10 mouse cellular contexts compared by ENCODE assay signal in genomic region chr16:4472687-4473086, GRCm38 (mm10). TPM values are rescaled to one million over a fixed set of nuclear protein-coding genes. Genes with fewer than 3 reads are reported as not detected.
A peak's percentile ranks its signal among the peaks of the same experiment; 100 is the strongest.
DNase-seq lines count a peak whose midpoint lies in the region; ATAC-seq lines count a peak whose summit lies in the region.
"Had no signal": no experiment of that assay in that cellular context is flagged by ENCODE, and none has a peak within 500 bp of the region (broad histone marks: within the 10 kb centered on the region; RNA-seq: fewer than 3 reads in every experiment).

No protein-coding gene starts in this region.

- H3K36me3 ChIP-seq in kidney, embryonic 16.5 days (ENCODE audit: insufficient read depth, low read length) = no peaks in the 10 kb centered on the region

- no peak overlapping the region for H3K9ac ChIP-seq in kidney, embryonic 16.5 days (replicated peaks; ENCODE audit: low read length)
- H3K9ac ChIP-seq: liver, embryonic 14.5 days had no signal

- no peak overlapping the region for H3K27ac ChIP-seq in kidney, embryonic 16.5 days (ENCODE audit: low read length)
- H3K27ac ChIP-seq: liver, embryonic 14.5 days had no signal

- peak; percentile 71 for DNase-seq in left cerebral cortex, adult 11 months (ENCODE audit: low spot score)
- DNase-seq in left cerebral cortex, postnatal 4 days = no peak
- DNase-seq in gastrocnemius, postnatal 25 days = peak; percentile 68
- peak; percentile 85 to 88 for DNase-seq in left cerebral cortex, postnatal 36 days (ENCODE audit: low spot score in 2 of 2)
- peak; percentile 94 for DNase-seq in telencephalon, adult 2 months (ENCODE audit: low read depth, low spot score)
- DNase-seq in yolk sac, embryonic 10.5 days (ENCODE audit: low spot score) = no peak
- no peak for DNase-seq in natural killer cell, adult 2 months (ENCODE audit: low spot score in 2 of 2)
- DNase-seq: cerebellum, adult 2 months had no signal

- H3K9me3 ChIP-seq in kidney, embryonic 16.5 days (ENCODE audit: low read length) = no peaks in the 10 kb centered on the region

- H3K4me3 ChIP-seq in kidney, embryonic 16.5 days (ENCODE audit: low read length) = no peak overlapping the region

- H3K27me3 ChIP-seq in kidney, embryonic 16.5 days (ENCODE audit: insufficient read depth, low read length) = no peaks in the 10 kb centered on the region

- intact Hi-C loops in left cerebral cortex, postnatal 4 days (cut with DNase I) = loop anchor here (10.0 kb wide), 1 partner anchor 158 kb away; no protein-coding TSS in a partner anchor
- intact Hi-C loops in left cerebral cortex, postnatal 36 days (cut with DNase I) = loop anchor here (5.0 kb wide), 1 partner anchor 155 kb away; no protein-coding TSS in a partner anchor

- 54% methylated on average over 3 of the region's 3 CpGs for whole genome bisulfite sequencing in kidney, embryonic 16.5 days

- H3K4me1 ChIP-seq in kidney, embryonic 16.5 days (ENCODE audit: insufficient read depth, low read length) = peaks cover 10% of the 10 kb centered on the region

- no peak for ATAC-seq in kidney, embryonic 16.5 days (ENCODE audit: low FRiP score, low TSS enrichment)

- H3K4me2 ChIP-seq in kidney, embryonic 16.5 days (replicated peaks; ENCODE audit: low read depth, low read length) = no peak overlapping the region

RNA-seq across cellular contexts. Expression of gene Adcy9, which starts 52.4 kb away (rescaled TPM):
- 10 to 100 TPM; 21.1 to 22.3 TPM for total RNA-seq in left cerebral cortex, postnatal 4 days (2021)
- 10 to 100 TPM; 27.0 to 28.2 TPM for total RNA-seq in gastrocnemius, postnatal 25 days (2021)
- total RNA-seq in left cerebral cortex, postnatal 36 days (2021) = 10 to 100 TPM; 72.5 to 78.6 TPM
- 1.0 and 1.1 TPM in 2 replicates for polyA plus RNA-seq in kidney, embryonic 16.5 days (2015; fragmentation: Nextera tagmentation; extraction: Ambion mirVana)

Comparison
In these comparisons a context has a peak if more than half of its experiments do, and no peak if none do; other contexts are left out.
1. DNase-seq: peak in left cerebral cortex, adult 11 months (single experiment), gastrocnemius, postnatal 25 days (single experiment), left cerebral cortex, postnatal 36 days (2 of 2) and telencephalon, adult 2 months (single experiment); none in left cerebral cortex, postnatal 4 days (single experiment), yolk sac, embryonic 10.5 days (single experiment) and natural killer cell, adult 2 months (0 of 2).